Mouse (Mus musculus) forebrain, embryonic 16.5 days (tissue): ENCODE data around the gene Pum2. TPM values are rescaled to one million over a fixed set of nuclear protein-coding genes. Genes with fewer than 3 reads are reported as not detected.

ENCODE experiments used
- ATAC-seq: fragments of 200-750 bp; cut with Nextera tagmentation; 2 replicates; pipeline ENCODE4 v1.8.0; 2017; ENCODE audit warnings: mild to moderate bottlenecking, moderate library complexity
- H3K27ac ChIP-seq: fragments of 300-500 bp; sonication (generic); 2 replicates; pipeline ENCODE4 v1.5.1; 2014; ENCODE audit warnings: low read length, control low read depth
- H3K27me3 ChIP-seq: fragments of 300-500 bp; sonication (generic); replicated peaks from 2 replicates; pipeline ENCODE4 v1.6.1; 2014; ENCODE audit warnings: low read length; ENCODE audit not compliant: control insufficient read depth, insufficient read depth
- H3K36me3 ChIP-seq: fragments of 300-500 bp; sonication (generic); 2 replicates; pipeline ENCODE4 v1.6.1; 2014; ENCODE audit not compliant: control insufficient read depth, insufficient read depth
- H3K4me1 ChIP-seq: fragments of 300-500 bp; sonication (generic); replicated peaks from 2 replicates; pipeline ENCODE4 v1.6.1; 2014; ENCODE audit warnings: low read length; ENCODE audit not compliant: control insufficient read depth, insufficient read depth
- H3K4me2 ChIP-seq: fragments of 300-500 bp; sonication (generic); 2 replicates; pipeline ENCODE4 v1.6.1; 2014; ENCODE audit warnings: mild to moderate bottlenecking, low read length, control low read depth
- H3K4me3 ChIP-seq: fragments of 300-500 bp; sonication (generic); replicated peaks from 2 replicates; pipeline ENCODE4 v1.5.1; 2014; ENCODE audit warnings: mild to moderate bottlenecking, low read length, control low read depth
- H3K9ac ChIP-seq: fragments of 300-500 bp; sonication (generic); replicated peaks from 2 replicates; pipeline ENCODE4 v1.6.1; 2014; ENCODE audit warnings: low read depth, low read length, control low read depth
- H3K9me3 ChIP-seq: fragments of 300-500 bp; sonication (generic); 2 replicates; pipeline ENCODE4 v1.6.1; 2016; ENCODE audit warnings: low read length; ENCODE audit not compliant: control insufficient read depth
- WGBS: fragments of 180-500 bp; shearing (Covaris S2); extraction: QIAGEN DNeasy Blood & Tissue Kit; methylation state at CpG from one replicate; pipeline ENCODE4 v1.1.7; 2014; 5-methylcytosine and 5-hydroxymethylcytosine counted together
- polyA plus RNA-seq: library from polyadenylated mRNA; unstranded; fragments of >200 nt; fragmentation: Nextera tagmentation; extraction: Ambion mirVana; gene quantifications from 2 replicates; pipeline ENCODE4 v1.2.1, GENCODE M21; 2015

The Pum2 gene
- polyA plus RNA-seq, 1 experiment from 2014 or later: 67.6 TPM

GRCm38 (mm10) chr12:8793410-8794051 is 119.6 kb downstream of the Pum2 start:
- H3K4me1 ChIP-seq: no peaks in the 10 kb centered on the region
- 90% methylated on average over 2 of the region's 2 CpGs for WGBS
- 0 out of 2 replicates have a peak, but pooled peaks have one; percentile 26 for ATAC-seq
- no peaks in the 10 kb centered on the region; the same call in 1 of the 2 replicates for H3K9me3 ChIP-seq
- no peak overlapping the region for H3K9ac ChIP-seq
- H3K4me3 ChIP-seq: no peak overlapping the region
- no peak overlapping the region for H3K27ac ChIP-seq
- H3K27me3 ChIP-seq: no peaks in the 10 kb centered on the region
- H3K4me2 ChIP-seq: no peak overlapping the region
- H3K36me3 ChIP-seq: peaks cover 16% of the 10 kb centered on the region

GRCm38 (mm10) chr12:8797936-8798335 is 124.0 kb downstream of the Pum2 start:
- no peak overlapping the region for H3K4me3 ChIP-seq
- no peak overlapping the region for H3K4me2 ChIP-seq
- no peaks in the 10 kb centered on the region; the same call in 1 of the 2 replicates for H3K9me3 ChIP-seq
- H3K27me3 ChIP-seq: no peaks in the 10 kb centered on the region
- no peaks in the 10 kb centered on the region for H3K4me1 ChIP-seq
- H3K27ac ChIP-seq: no peak overlapping the region
- 94% methylated on average over 7 of the region's 7 CpGs for WGBS
- no peak overlapping the region for H3K9ac ChIP-seq
- peaks cover 7% of the 10 kb centered on the region; the same call in 1 of the 2 replicates for H3K36me3 ChIP-seq
- ATAC-seq: no peak

- Histone ChIP-seq H3K9ac (no peak overlapping the region), H3K4me3 (no peak overlapping the region), H3K27me3 (no peaks in the 10 kb centered on the region), H3K36me3 (peaks cover 5% of the 10 kb centered on the region; the same call in 1 of the 2 replicates), H3K4me1 (no peaks in the 10 kb centered on the region), H3K4me2 (no peak overlapping the region), H3K27ac (no peak overlapping the region), H3K9me3 (no peaks in the 10 kb centered on the region; the same call in 1 of the 2 replicates)
- ATAC-seq: no peak
- 55% methylated on average over 9 of the region's 9 CpGs for WGBS
Measured at GRCm38 (mm10) chr12:8798486-8799020, 124.6 kb downstream of the Pum2 start.

Other genes with a start within 250 kb of the Pum2 start
- gene Rhob, start 174.1 kb upstream of the Pum2 start, polyA plus RNA-seq: 70.3 and 74.9 TPM in 2 replicates
- gene Slc7a15, start 75.1 kb upstream of the Pum2 start, polyA plus RNA-seq: not detected in 2 replicates
- gene Sdc1, start 97.2 kb downstream of the Pum2 start, polyA plus RNA-seq: 25.0 and 33.4 TPM in 2 replicates
- gene Laptm4a, start 247.5 kb downstream of the Pum2 start, polyA plus RNA-seq: 280 and 300 TPM in 2 replicates